Mouse (Mus musculus): ENCODE results near the gene Gkap1. TPM values are rescaled to one million over a fixed set of nuclear protein-coding genes. Genes with fewer than 3 reads are reported as not detected.

Gene Gkap1
- polyA plus RNA-seq, 1 experiment from 2014 or later, result 22.9 TPM

DNA sequence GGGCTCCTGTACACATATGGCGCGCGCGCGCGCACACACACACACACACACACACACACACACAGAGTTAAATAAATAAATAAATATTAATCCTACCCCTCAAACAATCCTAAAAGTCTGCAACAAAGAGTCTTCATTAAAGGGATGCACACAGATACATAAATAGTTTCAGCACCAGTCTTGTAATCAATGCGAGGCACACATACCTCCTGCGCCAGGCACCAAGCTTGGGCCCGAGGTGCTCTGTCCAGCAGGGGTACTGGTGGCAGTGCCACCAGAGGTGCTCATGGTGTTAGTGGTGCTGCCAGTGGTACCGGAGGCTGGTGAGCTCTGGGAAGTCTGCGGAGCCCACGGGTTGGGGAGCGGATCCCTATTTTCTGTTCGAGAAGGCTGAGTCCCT, 84.0 kb downstream of the Gkap1 start:
- no peak for ATAC-seq (ENCODE audit: insufficient number of reproducible peaks, low FRiP score, low TSS enrichment, low read depth)
- no peak overlapping the region for H3K9ac ChIP-seq (ENCODE audit: low read length)
- no peaks in the 10 kb centered on the region for H3K27me3 ChIP-seq (ENCODE audit: control insufficient read depth, insufficient read depth, low read length)
- H3K36me3 ChIP-seq (ENCODE audit: control insufficient read depth, insufficient read depth, low read length), result peaks cover 14% of the 10 kb centered on the region; the same call in 1 of the 2 replicates
- no peak overlapping the region for H3K4me3 ChIP-seq (ENCODE audit: low read depth, low read length)
- 96% methylated on average over 14 of the region's 14 CpGs for WGBS
- no peaks in the 10 kb centered on the region for H3K4me1 ChIP-seq (ENCODE audit: control insufficient read depth, insufficient read depth, low read length)
- H3K9me3 ChIP-seq (ENCODE audit: control insufficient read depth, low read length), result no peaks in the 10 kb centered on the region
- no peak overlapping the region for H3K4me2 ChIP-seq (ENCODE audit: low read depth, severe bottlenecking)
- no peak for DNase-seq (ENCODE audit: low spot score)
- H3K27ac ChIP-seq (replicated peaks; ENCODE audit: low read depth, low read length), result no peak overlapping the region

DNA sequence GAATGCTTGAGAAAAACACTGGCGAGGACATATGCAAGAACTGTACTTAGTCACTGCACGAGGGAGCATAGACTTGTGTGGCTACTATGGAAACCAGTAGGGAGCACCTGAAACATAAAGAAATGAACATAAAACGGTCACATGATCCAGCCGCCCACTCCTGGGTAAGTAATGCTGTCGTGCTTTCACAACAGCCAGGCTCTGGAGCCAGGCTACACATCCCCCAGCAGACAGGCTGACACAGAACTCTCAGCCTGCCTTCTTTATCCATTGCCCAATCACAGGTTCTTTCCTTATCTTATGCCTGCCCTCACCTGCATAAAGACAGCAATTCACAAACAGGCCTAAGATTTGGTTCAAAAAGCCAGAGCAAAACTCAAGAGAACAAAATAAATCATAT, 86.0 kb downstream of the Gkap1 start:
- no peaks in the 10 kb centered on the region for H3K9me3 ChIP-seq (ENCODE audit: control insufficient read depth, low read length)
- no peaks in the 10 kb centered on the region for H3K4me1 ChIP-seq (ENCODE audit: control insufficient read depth, insufficient read depth, low read length)
- no peaks in the 10 kb centered on the region for H3K27me3 ChIP-seq (ENCODE audit: control insufficient read depth, insufficient read depth, low read length)
- H3K4me2 ChIP-seq (ENCODE audit: low read depth, severe bottlenecking), result no peak overlapping the region
- no peak overlapping the region for H3K4me3 ChIP-seq (ENCODE audit: low read depth, low read length)
- no peak for DNase-seq (ENCODE audit: low spot score)
- no peak overlapping the region for H3K27ac ChIP-seq (replicated peaks; ENCODE audit: low read depth, low read length)
- peaks cover 14% of the 10 kb centered on the region; the same call in 1 of the 2 replicates for H3K36me3 ChIP-seq (ENCODE audit: control insufficient read depth, insufficient read depth, low read length)
- ATAC-seq (ENCODE audit: insufficient number of reproducible peaks, low FRiP score, low TSS enrichment, low read depth), result no peak
- WGBS, result 82% methylated on average over 5 of the region's 5 CpGs
- no peak overlapping the region for H3K9ac ChIP-seq (ENCODE audit: low read length)

- ATAC-seq (ENCODE audit: insufficient number of reproducible peaks, low FRiP score, low TSS enrichment, low read depth), result no peak
- H3K9me3 ChIP-seq (ENCODE audit: control insufficient read depth, low read length), result no peaks in the 10 kb centered on the region
- no peak overlapping the region for H3K4me2 ChIP-seq (ENCODE audit: low read depth, severe bottlenecking)
These were observed 87.1 kb downstream of the Gkap1 start for GRCm38 (mm10) chr13:58188412-58188811.

DNA sequence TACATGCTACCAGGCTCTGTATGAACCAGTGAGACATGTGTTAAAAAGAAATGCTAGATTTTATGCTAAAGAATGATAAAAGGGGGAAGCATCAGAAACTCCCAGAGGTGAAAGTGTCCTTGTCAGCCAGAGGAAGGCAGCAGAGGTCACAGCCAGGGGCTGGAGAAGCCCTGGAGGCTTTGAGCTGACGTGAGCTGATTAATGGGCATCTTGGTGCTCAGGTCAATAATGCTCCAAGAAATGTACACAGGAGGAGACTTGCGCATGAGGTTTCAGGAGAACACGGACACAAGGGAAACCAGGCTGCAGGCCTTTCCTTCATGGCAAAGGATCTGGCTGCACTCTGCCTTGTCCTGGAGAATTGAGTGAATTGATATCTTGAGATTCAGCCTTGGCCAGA, 87.7 kb downstream of the Gkap1 start:
- Histone ChIP-seq H3K9ac (ENCODE audit: low read length) (no peak overlapping the region), H3K36me3 (ENCODE audit: control insufficient read depth, insufficient read depth, low read length) (peaks cover 15% of the 10 kb centered on the region; the same call in 1 of the 2 replicates), H3K4me1 (ENCODE audit: control insufficient read depth, insufficient read depth, low read length) (no peaks in the 10 kb centered on the region), H3K9me3 (ENCODE audit: control insufficient read depth, low read length) (no peaks in the 10 kb centered on the region), H3K4me3 (ENCODE audit: low read depth, low read length) (no peak overlapping the region), H3K4me2 (ENCODE audit: low read depth, severe bottlenecking) (no peak overlapping the region), H3K27me3 (ENCODE audit: control insufficient read depth, insufficient read depth, low read length) (no peaks in the 10 kb centered on the region), H3K27ac (replicated peaks; ENCODE audit: low read depth, low read length) (no peak overlapping the region)
- ATAC-seq (ENCODE audit: insufficient number of reproducible peaks, low FRiP score, low TSS enrichment, low read depth), result no peak
- 98% methylated on average over 3 of the region's 3 CpGs for WGBS
- no peak for DNase-seq (ENCODE audit: low spot score)

More at GRCm38 (mm10) chr13:58188412-58188811, 87.1 kb downstream of the Gkap1 start:
- Histone ChIP-seq H3K4me1 (ENCODE audit: control insufficient read depth, insufficient read depth, low read length) (no peaks in the 10 kb centered on the region), H3K9ac (ENCODE audit: low read length) (no peak overlapping the region), H3K27me3 (ENCODE audit: control insufficient read depth, insufficient read depth, low read length) (no peaks in the 10 kb centered on the region), H3K4me3 (ENCODE audit: low read depth, low read length) (no peak overlapping the region), H3K27ac (replicated peaks; ENCODE audit: low read depth, low read length) (no peak overlapping the region), H3K36me3 (ENCODE audit: control insufficient read depth, insufficient read depth, low read length) (peaks cover 14% of the 10 kb centered on the region; the same call in 1 of the 2 replicates)
- 71% methylated on average over 4 of the region's 4 CpGs for WGBS
- peak; percentile 93 for DNase-seq (ENCODE audit: low spot score)

DNA sequence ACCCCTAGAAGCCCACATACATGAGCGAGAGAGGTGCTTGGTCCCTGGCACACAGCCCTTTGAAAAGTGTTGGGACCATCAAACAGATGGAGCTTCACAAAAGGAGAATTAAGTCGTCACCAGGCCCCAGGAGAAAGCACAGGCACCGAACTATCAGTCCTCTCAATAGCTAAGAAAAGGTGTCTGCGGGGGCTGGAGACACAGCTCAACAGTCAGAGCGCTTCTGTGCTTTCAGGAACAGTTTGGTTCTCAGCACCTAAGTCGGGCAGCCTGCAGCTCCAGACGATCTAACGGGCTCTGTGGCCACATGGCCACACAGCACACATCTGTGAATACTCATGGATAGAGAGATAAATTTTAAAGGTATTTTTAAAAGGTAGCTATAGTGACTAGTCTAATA, 89.2 kb downstream of the Gkap1 start:
- DNase-seq (ENCODE audit: low spot score) (no peak), ATAC-seq (ENCODE audit: insufficient number of reproducible peaks, low FRiP score, low TSS enrichment, low read depth) (no peak)
- Histone ChIP-seq H3K4me2 (ENCODE audit: low read depth, severe bottlenecking) (no peak overlapping the region), H3K4me1 (ENCODE audit: control insufficient read depth, insufficient read depth, low read length) (no peaks in the 10 kb centered on the region), H3K27ac (replicated peaks; ENCODE audit: low read depth, low read length) (no peak overlapping the region), H3K4me3 (ENCODE audit: low read depth, low read length) (no peak overlapping the region), H3K36me3 (ENCODE audit: control insufficient read depth, insufficient read depth, low read length) (peaks cover 12% of the 10 kb centered on the region; the same call in 1 of the 2 replicates), H3K9me3 (ENCODE audit: control insufficient read depth, low read length) (no peaks in the 10 kb centered on the region), H3K27me3 (ENCODE audit: control insufficient read depth, insufficient read depth, low read length) (no peaks in the 10 kb centered on the region), H3K9ac (ENCODE audit: low read length) (no peak overlapping the region)
- 85% methylated on average over 8 of the region's 8 CpGs for WGBS

GRCm38 (mm10) chr13:58184111-58184510, 91.4 kb downstream of the Gkap1 start:
- Histone ChIP-seq H3K9ac (ENCODE audit: low read length) (no peak overlapping the region), H3K27ac (replicated peaks; ENCODE audit: low read depth, low read length) (no peak overlapping the region), H3K27me3 (ENCODE audit: control insufficient read depth, insufficient read depth, low read length) (no peaks in the 10 kb centered on the region), H3K4me3 (ENCODE audit: low read depth, low read length) (no peak overlapping the region), H3K9me3 (ENCODE audit: control insufficient read depth, low read length) (no peaks in the 10 kb centered on the region), H3K4me2 (ENCODE audit: low read depth, severe bottlenecking) (no peak overlapping the region), H3K36me3 (ENCODE audit: control insufficient read depth, insufficient read depth, low read length) (peaks cover 6% of the 10 kb centered on the region; the same call in 1 of the 2 replicates), H3K4me1 (ENCODE audit: control insufficient read depth, insufficient read depth, low read length) (no peaks in the 10 kb centered on the region)
- ATAC-seq (ENCODE audit: insufficient number of reproducible peaks, low FRiP score, low TSS enrichment, low read depth), result no peak
- no peak for DNase-seq (ENCODE audit: low spot score)
- WGBS, result 84% methylated on average over 3 of the region's 3 CpGs

Small RNAs within 50 kb of the gene (microRNA-seq; reads per million reads assigned to microRNA genes)
- not detected for gene Mir6369

Other genes starting within 250 kb of the Gkap1 start
- 3.5 and 3.8 TPM in 2 replicates for gene Klhl3, start 162.1 kb downstream of the Gkap1 start, polyA plus RNA-seq (2014; fragmentation: Nextera tagmentation; extraction: Ambion mirVana)
- gene Hnrnpa0, start 147.1 kb downstream of the Gkap1 start, polyA plus RNA-seq (2014; fragmentation: Nextera tagmentation; extraction: Ambion mirVana), result 50.6 and 54.5 TPM in 2 replicates
- 39.4 and 42.1 TPM in 2 replicates for gene Idnk, start 118.0 kb downstream of the Gkap1 start, polyA plus RNA-seq (2014; fragmentation: Nextera tagmentation; extraction: Ambion mirVana)
- 136 and 160 TPM in 2 replicates for gene Ubqln1, start 60.0 kb downstream of the Gkap1 start, polyA plus RNA-seq (2014; fragmentation: Nextera tagmentation; extraction: Ambion mirVana)
- gene Kif27, start 83.4 kb upstream of the Gkap1 start, polyA plus RNA-seq (2014; fragmentation: Nextera tagmentation; extraction: Ambion mirVana), result 1.0 and 1.1 TPM in 2 replicates
- gene 2210016F16Rik, start 109.5 kb upstream of the Gkap1 start, polyA plus RNA-seq (2014; fragmentation: Nextera tagmentation; extraction: Ambion mirVana), result 21.0 and 22.5 TPM in 2 replicates
- 33.2 and 35.7 TPM in 2 replicates for gene Rmi1, start 126.5 kb upstream of the Gkap1 start, polyA plus RNA-seq (2014; fragmentation: Nextera tagmentation; extraction: Ambion mirVana)
- gene Hnrnpk, start 127.6 kb upstream of the Gkap1 start, polyA plus RNA-seq (2014; fragmentation: Nextera tagmentation; extraction: Ambion mirVana), result 2,216 and 2,331 TPM in 2 replicates